Mouse (Mus musculus): ENCODE results near the gene Eps15l1.

- no peak for TF ChIP-seq POLR2A (IDR thresholded peaks at IDR 0.05; ENCODE audit: insufficient read length, low read depth)
- TF ChIP-seq POLR2AphosphoS2 (IDR thresholded peaks at IDR 0.05; ENCODE audit: insufficient read length, low read depth), result no peak
- TF ChIP-seq MAX (IDR thresholded peaks at IDR 0.05; ENCODE audit: low read depth), result no peak
Measured at GRCm38 (mm10) chr8:72464211-72464610, 43.0 kb upstream of the Eps15l1 start.
